Mouse (Mus musculus) embryonic facial prominence, embryonic 15.5 days (tissue): Measurements from ENCODE around the gene Ccl6. TPM values are rescaled to one million over a fixed set of nuclear protein-coding genes. Genes with fewer than 3 reads are reported as not detected.
"Not testable (repeated sequence)": the region's sequence is repeated elsewhere in the genome, so short reads cannot be mapped to it uniquely, and the experiment has no call there.

Experiments
- ATAC-seq: fragments of 200-750 bp; cut with Nextera tagmentation; 2 replicates; pipeline ENCODE4 v1.8.0; 2017; ENCODE audit warnings: low read depth, moderate TSS enrichment; ENCODE audit not compliant: insufficient number of reproducible peaks, low FRiP score, low TSS enrichment
- H3K27ac ChIP-seq: fragments of 300-500 bp; sonication (generic); replicated peaks from 2 replicates; pipeline ENCODE4 v1.5.1; 2015; ENCODE audit warnings: mild to moderate bottlenecking, inconsistent platforms
- H3K27me3 ChIP-seq: fragments of 300-500 bp; sonication (generic); 2 replicates; pipeline ENCODE4 v1.6.1; 2015; ENCODE audit warnings: inconsistent platforms
- H3K36me3 ChIP-seq: fragments of 300-500 bp; sonication (generic); 2 replicates; pipeline ENCODE4 v1.6.1; 2015; ENCODE audit warnings: mild to moderate bottlenecking, inconsistent platforms
- H3K4me1 ChIP-seq: fragments of 300-500 bp; sonication (generic); 2 replicates; pipeline ENCODE4 v1.6.1; 2015; ENCODE audit warnings: inconsistent platforms
- H3K4me2 ChIP-seq: fragments of 300-500 bp; sonication (generic); replicated peaks from 2 replicates; pipeline ENCODE4 v1.6.1; 2015; ENCODE audit warnings: mild to moderate bottlenecking, inconsistent platforms
- H3K4me3 ChIP-seq: fragments of 300-500 bp; sonication (generic); replicated peaks from 2 replicates; pipeline ENCODE4 v1.5.1; 2015; ENCODE audit warnings: mild to moderate bottlenecking, inconsistent platforms
- H3K9ac ChIP-seq: fragments of 300-500 bp; sonication (generic); 2 replicates; pipeline ENCODE4 v1.6.1; 2015; ENCODE audit warnings: inconsistent platforms
- H3K9me3 ChIP-seq: fragments of 300-500 bp; sonication (generic); replicated peaks from 2 replicates; pipeline ENCODE4 v1.6.1; 2016; ENCODE audit warnings: inconsistent platforms
- WGBS: fragments of 180-500 bp; shearing (Covaris S2); methylation state at CpG from one replicate; pipeline ENCODE4 v1.1.7; 2015; 5-methylcytosine and 5-hydroxymethylcytosine counted together
- polyA plus RNA-seq: library from polyadenylated mRNA; unstranded; fragments of >200 nt; fragmentation: Nextera tagmentation; extraction: Ambion mirVana; gene quantifications from 2 replicates; pipeline ENCODE4 v1.2.1, GENCODE M21; 2015

The Ccl6 gene
- polyA plus RNA-seq, 1 experiment from 2014 or later = 5.3 TPM

GRCm38 (mm10) chr11:83557074-83557473, 35.8 kb downstream of the Ccl6 start:
- no peaks in the 10 kb centered on the region for H3K9me3 ChIP-seq
- no peaks in the 10 kb centered on the region for H3K4me1 ChIP-seq
- no peaks in the 10 kb centered on the region for H3K36me3 ChIP-seq
- no peaks in the 10 kb centered on the region for H3K27me3 ChIP-seq
- H3K4me3 ChIP-seq = no peak overlapping the region
- no peak overlapping the region for H3K27ac ChIP-seq
- no peak for ATAC-seq
- no peak overlapping the region for H3K9ac ChIP-seq
- WGBS = 70% methylated on average over 10 of the region's 10 CpGs
- H3K4me2 ChIP-seq = no peak overlapping the region

GRCm38 (mm10) chr11:83556085-83556781, 36.7 kb downstream of the Ccl6 start:
- Histone ChIP-seq H3K4me1 (no peaks in the 10 kb centered on the region), H3K9me3 (no peaks in the 10 kb centered on the region), H3K4me2 (no peak overlapping the region), H3K9ac (no peak overlapping the region), H3K4me3 (no peak overlapping the region), H3K36me3 (no peaks in the 10 kb centered on the region), H3K27me3 (no peaks in the 10 kb centered on the region), H3K27ac (no peak overlapping the region)
- no peak; the same call in 1 of the 2 replicates for ATAC-seq
- WGBS = 23% methylated on average over 8 of the region's 8 CpGs

GRCm38 (mm10) chr11:83551668-83552067, 41.2 kb downstream of the Ccl6 start:
- no peak for ATAC-seq
- no peaks in the 10 kb centered on the region for H3K9me3 ChIP-seq
- no peak overlapping the region for H3K4me3 ChIP-seq
- WGBS = 81% methylated on average over 5 of the region's 5 CpGs
- no peak overlapping the region for H3K9ac ChIP-seq
- H3K4me2 ChIP-seq = no peak overlapping the region
- no peaks in the 10 kb centered on the region for H3K4me1 ChIP-seq
- no peaks in the 10 kb centered on the region for H3K27me3 ChIP-seq
- H3K36me3 ChIP-seq = no peaks in the 10 kb centered on the region
- no peak overlapping the region for H3K27ac ChIP-seq

- H3K4me1 ChIP-seq, H3K9me3 ChIP-seq, H3K9ac ChIP-seq, H3K27ac ChIP-seq, H3K4me2 ChIP-seq, H3K4me3 ChIP-seq, ATAC-seq, H3K27me3 ChIP-seq, H3K36me3 ChIP-seq: not testable (repeated sequence)
- WGBS = 82% methylated on average over 7 of the region's 7 CpGs
Measured at GRCm38 (mm10) chr11:83551037-83551436, 41.9 kb downstream of the Ccl6 start.

GRCm38 (mm10) chr11:83550186-83550632, 42.7 kb downstream of the Ccl6 start:
- ATAC-seq = no peak
- H3K9me3 ChIP-seq = no peaks in the 10 kb centered on the region
- no peaks in the 10 kb centered on the region for H3K36me3 ChIP-seq
- no peak overlapping the region for H3K9ac ChIP-seq
- no peak overlapping the region for H3K27ac ChIP-seq
- H3K4me2 ChIP-seq = no peak overlapping the region
- no peaks in the 10 kb centered on the region for H3K4me1 ChIP-seq
- no peaks in the 10 kb centered on the region for H3K27me3 ChIP-seq
- WGBS = 86% methylated on average over 5 of the region's 5 CpGs
- H3K4me3 ChIP-seq = no peak overlapping the region

- Histone ChIP-seq H3K36me3 (no peaks in the 10 kb centered on the region), H3K9me3 (no peaks in the 10 kb centered on the region), H3K4me2 (no peak overlapping the region), H3K27me3 (no peaks in the 10 kb centered on the region), H3K27ac (no peak overlapping the region), H3K4me1 (no peaks in the 10 kb centered on the region), H3K9ac (no peak overlapping the region), H3K4me3 (no peak overlapping the region)
- 51% methylated on average over 3 of the region's 3 CpGs for WGBS
- ATAC-seq = no peak
Measured at GRCm38 (mm10) chr11:83544214-83544613, 48.7 kb downstream of the Ccl6 start.

- H3K27me3 ChIP-seq = no peaks in the 10 kb centered on the region
- H3K36me3 ChIP-seq = no peaks in the 10 kb centered on the region
- no peak overlapping the region for H3K27ac ChIP-seq
- 88% methylated on average over 3 of the region's 3 CpGs for WGBS
- H3K9me3 ChIP-seq = no peaks in the 10 kb centered on the region
- H3K9ac ChIP-seq = no peak overlapping the region
- H3K4me2 ChIP-seq = no peak overlapping the region
- H3K4me3 ChIP-seq = no peak overlapping the region
- H3K4me1 ChIP-seq = no peaks in the 10 kb centered on the region
- ATAC-seq = no peak
Measured at GRCm38 (mm10) chr11:83541415-83541814, 51.5 kb downstream of the Ccl6 start.

- no peak overlapping the region for H3K9ac ChIP-seq
- no peak for ATAC-seq
- H3K4me1 ChIP-seq = no peaks in the 10 kb centered on the region
- H3K27ac ChIP-seq = no peak overlapping the region
- no peaks in the 10 kb centered on the region for H3K27me3 ChIP-seq
- H3K4me2 ChIP-seq = no peak overlapping the region
- 68% methylated on average over 2 of the region's 2 CpGs for WGBS
- H3K9me3 ChIP-seq = no peaks in the 10 kb centered on the region
- no peak overlapping the region for H3K4me3 ChIP-seq
- no peaks in the 10 kb centered on the region for H3K36me3 ChIP-seq
Measured at GRCm38 (mm10) chr11:83540931-83541330, 52.0 kb downstream of the Ccl6 start.

GRCm38 (mm10) chr11:83538705-83539314, 54.1 kb downstream of the Ccl6 start:
- Histone ChIP-seq H3K36me3 (no peaks in the 10 kb centered on the region), H3K9me3 (no peaks in the 10 kb centered on the region), H3K27me3 (no peaks in the 10 kb centered on the region), H3K9ac (no peak overlapping the region), H3K27ac (no peak overlapping the region), H3K4me1 (peaks cover 13% of the 10 kb centered on the region), H3K4me3 (no peak overlapping the region), H3K4me2 (no peak overlapping the region)
- ATAC-seq = no peak
- WGBS = 68% methylated on average over 3 of the region's 3 CpGs

Other genes starting within 250 kb of the Ccl6 start
- gene Rasl10b, start 183.9 kb downstream of the Ccl6 start, polyA plus RNA-seq = 3.2 and 3.9 TPM in 2 replicates
- gene Gas2l2, start 163.6 kb downstream of the Ccl6 start, polyA plus RNA-seq = 0.64 and 0.91 TPM in 2 replicates
- gene 1700020L24Rik, start 155.4 kb downstream of the Ccl6 start, polyA plus RNA-seq = 0.57 and 0.58 TPM in 2 replicates
- gene Mmp28, start 130.0 kb downstream of the Ccl6 start, polyA plus RNA-seq = 2.6 and 3.2 TPM in 2 replicates
- gene Taf15, start 120.0 kb downstream of the Ccl6 start, polyA plus RNA-seq = 11.1 and 13.5 TPM in 2 replicates
- gene Heatr9, start 70.9 kb downstream of the Ccl6 start, polyA plus RNA-seq = not detected in 2 replicates
- 0.35 and 0.70 TPM in 2 replicates for gene Ccl5, start 62.6 kb downstream of the Ccl6 start, polyA plus RNA-seq
- gene Ccl9, start 14.5 kb downstream of the Ccl6 start, polyA plus RNA-seq = 7.6 and 8.5 TPM in 2 replicates
- not detected in 2 replicates for gene Rpl9-ps1, start 52.5 kb upstream of the Ccl6 start, polyA plus RNA-seq
- gene Ccl3, start 56.3 kb upstream of the Ccl6 start, polyA plus RNA-seq = 0.96 and 1.1 TPM in 2 replicates
- 0.44 and 0.63 TPM in 2 replicates for gene Ccl4, start 69.5 kb upstream of the Ccl6 start, polyA plus RNA-seq
- gene Wfdc17, start 110.9 kb upstream of the Ccl6 start, polyA plus RNA-seq = 3.2 and 3.3 TPM in 2 replicates
- gene Wfdc18, start 115.9 kb upstream of the Ccl6 start, polyA plus RNA-seq = 16.8 and 42.7 TPM in 2 replicates
- gene Wfdc21, start 153.9 kb upstream of the Ccl6 start, polyA plus RNA-seq = 0.73 and 1.2 TPM in 2 replicates
- 21.5 and 27.3 TPM in 2 replicates for gene Heatr6, start 160.6 kb upstream of the Ccl6 start, polyA plus RNA-seq